Mouse (Mus musculus) limb, embryonic 11.5 days (tissue): ENCODE data around the gene Ctrc. TPM values are rescaled to one million over a fixed set of nuclear protein-coding genes. Genes with fewer than 3 reads are reported as not detected.

Experiments
- ATAC-seq: fragments of 200-750 bp; cut with Nextera tagmentation; 2 replicates; pipeline ENCODE4 v1.8.0; 2017; ENCODE audit warnings: low read depth; ENCODE audit not compliant: insufficient number of reproducible peaks, low FRiP score, low TSS enrichment
- DNase-seq: peaks from one replicate; pipeline ENCODE4 v3.0.0-alpha.2; 2015; ENCODE audit warnings: low spot score
- H3K27ac ChIP-seq: fragments of 300-500 bp; sonication (generic); replicated peaks from 2 replicates; pipeline ENCODE4 v1.5.1; 2014; ENCODE audit warnings: low read depth, mild to moderate bottlenecking, low read length
- H3K27me3 ChIP-seq: fragments of 300-500 bp; sonication (generic); 2 replicates; pipeline ENCODE4 v1.6.1; 2014; ENCODE audit warnings: mild to moderate bottlenecking, low read length, mixed read lengths; ENCODE audit not compliant: control insufficient read depth, insufficient read depth
- H3K36me3 ChIP-seq: fragments of 300-500 bp; sonication (generic); 2 replicates; pipeline ENCODE4 v1.6.1; 2014; ENCODE audit warnings: mild to moderate bottlenecking, low read length, moderate library complexity, mixed read lengths; ENCODE audit not compliant: control insufficient read depth, insufficient read depth
- H3K4me1 ChIP-seq: fragments of 300-500 bp; sonication (generic); 2 replicates; pipeline ENCODE4 v1.6.1; 2014; ENCODE audit warnings: low read length, mixed read lengths; ENCODE audit not compliant: control insufficient read depth, insufficient read depth
- H3K4me2 ChIP-seq: fragments of 300-500 bp; sonication (generic); 2 replicates; pipeline ENCODE4 v1.6.1; 2014; ENCODE audit warnings: low read depth, mild to moderate bottlenecking, moderate library complexity; ENCODE audit not compliant: severe bottlenecking
- H3K4me3 ChIP-seq: fragments of 300-500 bp; sonication (generic); 2 replicates; pipeline ENCODE4 v1.5.1; 2014; ENCODE audit warnings: low read depth, low read length
- H3K9ac ChIP-seq: fragments of 300-500 bp; sonication (generic); 2 replicates; pipeline ENCODE4 v1.6.1; 2014; ENCODE audit warnings: mild to moderate bottlenecking, low read length
- H3K9me3 ChIP-seq: fragments of 300-500 bp; sonication (generic); 2 replicates; pipeline ENCODE4 v1.6.1; 2016; ENCODE audit warnings: low read length; ENCODE audit not compliant: control insufficient read depth
- WGBS: fragments of 180-500 bp; shearing (Covaris S2); extraction: QIAGEN DNeasy Blood & Tissue Kit; methylation state at CpG from one replicate; pipeline ENCODE4 v1.1.7; 2014; 5-methylcytosine and 5-hydroxymethylcytosine counted together
- polyA plus RNA-seq: library from polyadenylated mRNA; unstranded; fragments of >200 nt; fragmentation: Nextera tagmentation; extraction: Ambion mirVana; gene quantifications from 2 replicates; pipeline ENCODE4 v1.2.1, GENCODE M21; 2014

The Ctrc gene
- polyA plus RNA-seq, 1 experiment from 2014 or later, result not detected

DNA sequence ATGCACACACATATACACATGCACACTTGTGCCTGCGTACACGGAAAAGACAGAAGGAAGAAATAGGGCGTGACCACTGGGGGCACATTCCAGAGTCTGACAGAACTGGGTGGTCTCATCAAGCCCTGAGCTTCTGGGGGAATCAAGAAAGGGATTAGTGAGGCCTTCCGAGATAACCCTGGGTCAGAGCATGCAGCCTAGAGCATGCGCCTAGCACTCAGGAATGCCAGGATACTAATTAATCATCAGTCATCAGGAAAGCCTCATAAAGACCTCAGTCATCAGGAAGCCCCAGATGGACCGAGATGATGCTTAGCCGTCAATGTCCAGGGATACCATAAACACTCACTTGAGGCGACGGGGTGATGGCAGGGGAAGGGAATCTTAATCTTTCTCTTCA is 33.7 kb upstream of the Ctrc start:
- Histone ChIP-seq H3K4me1 (peaks cover 4% of the 10 kb centered on the region; the same call in 1 of the 2 replicates), H3K4me3 (no peak overlapping the region), H3K9me3 (no peaks in the 10 kb centered on the region), H3K9ac (no peak overlapping the region), H3K27me3 (no peaks in the 10 kb centered on the region), H3K36me3 (no peaks in the 10 kb centered on the region), H3K4me2 (no peak overlapping the region), H3K27ac (no peak overlapping the region)
- ATAC-seq, result no peak
- no peak for DNase-seq
- 30% methylated on average over 9 of the region's 9 CpGs for WGBS

DNA sequence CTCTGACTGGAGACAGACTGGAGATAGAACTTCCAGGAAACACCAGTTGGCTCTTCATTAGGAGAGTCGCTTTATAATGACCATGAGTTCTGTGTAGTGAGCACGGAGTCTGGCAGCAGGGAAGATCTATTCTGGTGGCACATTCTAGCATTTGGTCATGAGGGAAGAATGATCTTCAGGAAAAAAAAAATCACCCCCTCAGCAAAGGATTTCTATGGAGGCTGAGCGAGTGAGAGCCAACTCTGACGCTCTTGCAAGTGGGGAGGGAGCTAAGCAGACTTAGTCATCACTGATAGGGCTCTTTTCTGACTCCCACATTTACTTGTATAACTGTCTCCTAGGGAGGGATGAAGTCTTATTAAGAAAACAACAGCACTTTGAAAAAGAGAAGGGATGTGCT is 32.9 kb upstream of the Ctrc start:
- WGBS, result 84% methylated on average over 4 of the region's 4 CpGs
- no peak overlapping the region for H3K27ac ChIP-seq
- H3K4me1 ChIP-seq, result peaks cover 4% of the 10 kb centered on the region; the same call in 1 of the 2 replicates

DNA sequence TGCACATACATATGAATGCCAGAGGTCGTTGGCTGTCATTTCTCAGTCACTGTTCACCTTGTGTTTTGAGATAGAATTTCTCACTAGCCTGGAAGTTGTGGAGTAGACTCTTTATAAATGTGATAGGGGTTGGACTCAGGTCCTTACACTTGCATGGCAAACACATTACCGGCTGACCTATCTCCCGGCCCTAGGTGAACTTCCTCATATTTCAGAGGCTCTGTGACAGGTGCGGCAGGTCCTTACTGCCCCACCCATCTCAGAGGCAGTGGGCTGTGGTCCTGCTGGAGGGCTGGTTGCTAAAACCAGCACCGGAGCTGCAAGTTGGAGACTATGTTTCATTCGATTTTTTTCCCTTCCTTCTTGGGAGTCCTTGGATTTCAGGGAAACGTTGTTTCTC is 32.5 kb upstream of the Ctrc start:
- no peak for DNase-seq
- WGBS, result 64% methylated on average over 7 of the region's 7 CpGs
- ATAC-seq, result no peak

More for the DNA sequence above, 32.9 kb upstream of the Ctrc start:
- no peak for ATAC-seq
- Histone ChIP-seq H3K9me3 (no peaks in the 10 kb centered on the region), H3K4me2 (no peak overlapping the region), H3K27me3 (no peaks in the 10 kb centered on the region), H3K36me3 (no peaks in the 10 kb centered on the region), H3K9ac (no peak overlapping the region), H3K4me3 (no peak overlapping the region)
- DNase-seq, result no peak

DNA sequence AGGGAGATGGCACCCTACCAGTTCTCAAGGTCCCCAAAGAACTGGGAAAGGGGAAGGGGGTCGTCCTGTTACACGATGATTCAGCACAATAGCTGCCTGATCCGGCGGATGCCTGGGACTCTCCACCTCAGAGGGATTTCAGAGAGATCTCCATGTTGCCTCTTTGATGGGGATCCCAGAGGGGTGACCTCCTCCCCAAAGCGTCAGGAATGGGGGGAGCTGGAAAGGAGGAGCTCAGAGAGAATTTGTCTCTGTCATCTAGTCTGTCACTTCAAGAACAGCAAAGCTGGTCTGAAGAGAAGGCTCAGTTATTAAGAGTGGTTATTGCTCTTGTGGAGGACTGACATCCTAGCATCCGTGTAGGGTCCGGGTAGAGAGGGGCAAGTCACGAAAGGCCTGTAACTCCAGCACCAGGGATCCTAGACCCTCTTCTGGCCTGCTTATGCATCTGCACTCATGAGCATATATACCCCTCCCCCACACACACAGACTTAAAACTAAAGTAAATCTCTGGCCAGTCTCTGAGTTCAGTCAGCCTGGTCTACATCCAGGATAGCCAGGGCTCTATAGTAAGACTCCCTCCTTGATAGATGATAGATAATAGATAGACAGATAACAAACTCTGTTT is 29.4 kb upstream of the Ctrc start:
- no peak overlapping the region for H3K27ac ChIP-seq
- no peak overlapping the region for H3K9ac ChIP-seq
- no peaks in the 10 kb centered on the region for H3K27me3 ChIP-seq
- peak overlapping the region; percentile 98; the same call in 1 of the 2 replicates for H3K4me2 ChIP-seq
- 13% methylated on average over 8 of the region's 8 CpGs for WGBS
- H3K36me3 ChIP-seq, result no peaks in the 10 kb centered on the region
- ATAC-seq (no peak), DNase-seq (no peak)
- H3K4me1 ChIP-seq, result peaks cover 10% of the 10 kb centered on the region
- no peaks in the 10 kb centered on the region for H3K9me3 ChIP-seq
- peak overlapping the region; percentile 68; the same call in 1 of the 2 replicates for H3K4me3 ChIP-seq

More for the DNA sequence above, 32.5 kb upstream of the Ctrc start:
- Histone ChIP-seq H3K9ac (no peak overlapping the region), H3K27ac (no peak overlapping the region), H3K4me1 (peaks cover 7% of the 10 kb centered on the region; the same call in 1 of the 2 replicates), H3K4me3 (no peak overlapping the region), H3K36me3 (no peaks in the 10 kb centered on the region), H3K27me3 (no peaks in the 10 kb centered on the region), H3K4me2 (no peak overlapping the region), H3K9me3 (no peaks in the 10 kb centered on the region)

DNA sequence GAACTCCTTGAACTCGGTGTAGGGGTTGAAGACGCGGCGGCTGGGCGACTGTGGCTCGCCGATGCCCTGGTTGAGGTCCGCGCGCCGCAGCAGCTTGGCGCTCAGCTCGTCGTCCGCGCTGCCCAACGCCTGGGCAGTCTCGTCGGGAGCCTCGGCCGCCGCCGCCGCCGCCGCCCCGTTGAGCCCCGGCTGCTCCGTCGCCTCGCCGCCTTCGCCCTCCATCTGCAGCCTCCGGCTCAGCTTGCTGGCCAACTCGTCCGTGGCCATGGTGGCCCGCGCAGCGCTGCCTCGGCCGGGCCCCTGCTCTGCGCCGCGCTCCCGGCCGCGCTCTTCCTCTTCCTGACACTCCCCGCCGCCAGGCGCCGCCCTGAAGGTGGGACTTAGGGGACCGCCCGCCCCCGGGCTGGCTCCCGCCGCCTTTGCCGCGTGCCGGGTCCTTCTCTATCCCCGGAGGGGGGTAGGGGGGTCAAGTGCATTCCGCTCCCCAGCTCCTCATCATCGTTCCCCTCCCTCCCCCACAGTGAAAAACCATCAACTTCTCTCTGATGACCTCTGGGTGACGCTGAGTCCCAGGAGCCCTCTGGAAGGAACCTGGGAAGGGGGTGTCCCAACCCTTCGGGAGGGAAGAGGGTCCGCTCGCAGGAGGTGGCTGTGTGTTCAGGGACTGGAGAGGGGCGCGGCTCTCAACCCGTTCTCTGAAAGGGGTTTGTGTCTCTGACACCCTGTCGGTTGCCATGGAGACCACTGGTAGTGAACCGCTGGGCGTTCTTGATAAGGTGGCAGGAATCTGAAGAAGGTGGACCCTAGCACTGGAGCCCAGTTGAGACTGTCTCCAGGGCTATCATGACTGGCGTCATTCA is 28.7 kb upstream of the Ctrc start, which contains the start of gene Efhd2:
TSS of gene Efhd2 (minus strand) at position 320 of the 860 bp plus-strand sequence.
- Histone ChIP-seq H3K4me2 (peak within 1 kb of the TSS; percentile 98), H3K27me3 (no peaks in the 10 kb centered on the region), H3K9ac (peak within 1 kb of the TSS; percentile 73), H3K36me3 (no peaks in the 10 kb centered on the region), H3K27ac (no peak within 1 kb of the TSS), H3K4me1 (peaks cover 10% of the 10 kb centered on the region), H3K9me3 (no peaks in the 10 kb centered on the region), H3K4me3 (peak within 1 kb of the TSS; percentile 68)
- ATAC-seq (peak; percentile 82), DNase-seq (peak; percentile 75)
- WGBS, result under 1% methylated on average over 52 of the region's 73 CpGs

DNA sequence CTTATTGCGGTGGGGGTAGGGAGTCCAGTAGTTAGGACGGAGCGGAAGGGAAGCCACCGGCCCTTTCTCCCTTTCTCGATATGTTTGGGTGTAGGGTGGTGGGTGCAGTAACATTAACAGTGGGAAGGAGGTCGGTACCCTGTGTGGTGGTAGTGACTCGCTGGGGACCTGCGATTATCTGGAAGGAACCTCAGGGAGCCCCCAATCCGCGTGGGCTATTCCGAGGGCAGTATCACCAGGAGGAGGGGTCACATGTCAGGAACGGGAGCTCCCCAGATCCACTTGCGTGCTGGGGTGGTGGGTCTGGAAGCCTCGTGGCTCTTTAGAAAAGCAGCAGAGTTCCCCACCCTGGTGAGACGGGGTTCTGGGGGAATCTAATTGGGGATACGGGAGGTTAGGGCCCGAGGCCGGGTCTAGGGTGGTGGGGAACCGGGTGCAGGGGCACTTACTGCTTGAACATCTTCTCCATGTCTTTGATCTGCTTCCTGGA is 28.0 kb upstream of the Ctrc start:
- H3K4me1 ChIP-seq, result peaks cover 10% of the 10 kb centered on the region
- H3K9me3 ChIP-seq, result no peaks in the 10 kb centered on the region
- H3K4me3 ChIP-seq, result peak overlapping the region; percentile 68
- ATAC-seq (peak; percentile 32; the same call in 1 of the 2 replicates), DNase-seq (no peak)
- H3K9ac ChIP-seq, result peak overlapping the region; percentile 73
- WGBS, result 2% methylated on average over 18 of the region's 19 CpGs
- H3K4me2 ChIP-seq, result peak overlapping the region; percentile 98
- no peaks in the 10 kb centered on the region for H3K36me3 ChIP-seq
- H3K27ac ChIP-seq, result no peak overlapping the region
- H3K27me3 ChIP-seq, result no peaks in the 10 kb centered on the region

DNA sequence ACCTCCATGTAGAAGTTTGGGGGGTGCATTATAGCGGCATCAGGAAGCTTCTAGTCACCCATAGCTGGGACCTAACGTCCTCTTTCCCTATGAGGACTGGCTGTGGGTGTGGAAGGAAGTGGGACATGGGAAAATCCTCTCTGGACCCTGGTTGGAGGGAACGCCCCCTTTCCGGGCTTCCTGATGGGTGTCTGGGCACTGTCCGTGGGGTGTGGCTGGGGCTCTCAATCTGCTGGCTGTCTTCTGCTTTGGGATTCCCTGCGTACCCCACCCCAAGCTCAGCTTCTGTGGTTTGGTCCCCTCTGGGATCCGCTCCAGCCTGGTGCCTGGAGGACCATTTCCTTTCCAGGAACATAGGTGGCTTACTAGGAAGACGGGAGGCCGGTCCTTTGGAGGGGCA is 26.8 kb upstream of the Ctrc start:
- peaks cover 10% of the 10 kb centered on the region for H3K4me1 ChIP-seq
- no peak overlapping the region for H3K27ac ChIP-seq
- no peak overlapping the region for H3K4me3 ChIP-seq

DNA sequence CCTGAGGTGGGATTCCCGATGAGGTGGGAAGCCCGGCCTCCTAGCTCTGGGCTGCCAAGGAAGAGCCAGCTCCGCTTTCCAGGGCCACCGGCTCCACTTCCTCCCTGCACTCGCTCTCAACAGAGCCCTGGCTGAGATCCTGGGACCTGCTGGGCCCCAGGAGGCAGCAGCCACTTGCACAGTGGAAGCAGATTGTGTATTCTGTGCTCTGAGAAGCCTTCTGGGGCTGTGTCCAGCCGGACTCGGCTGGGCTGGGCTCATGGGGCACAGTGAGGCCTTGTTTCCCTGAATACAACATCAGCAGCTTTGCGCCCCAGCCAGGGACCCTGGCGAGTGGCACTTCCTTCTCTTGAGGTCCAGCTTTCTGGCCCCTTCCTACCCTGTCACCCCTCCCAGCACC is 25.8 kb upstream of the Ctrc start:
- Histone ChIP-seq H3K4me3 (no peak overlapping the region), H3K36me3 (no peaks in the 10 kb centered on the region), H3K4me1 (peaks cover 10% of the 10 kb centered on the region), H3K27me3 (no peaks in the 10 kb centered on the region), H3K9me3 (no peaks in the 10 kb centered on the region), H3K9ac (peak overlapping the region; percentile 34; the same call in 1 of the 2 replicates), H3K27ac (no peak overlapping the region), H3K4me2 (no peak overlapping the region)
- WGBS, result 69% methylated on average over 9 of the region's 9 CpGs
- ATAC-seq (no peak), DNase-seq (no peak)

More for the DNA sequence above, 26.8 kb upstream of the Ctrc start:
- Histone ChIP-seq H3K9ac (no peak overlapping the region), H3K36me3 (no peaks in the 10 kb centered on the region), H3K27me3 (no peaks in the 10 kb centered on the region), H3K9me3 (no peaks in the 10 kb centered on the region), H3K4me2 (no peak overlapping the region)
- ATAC-seq (no peak), DNase-seq (no peak)
- WGBS, result 80% methylated on average over 9 of the region's 9 CpGs
